Mouse (Mus musculus) heart, postnatal 0 days (tissue): Measurements from ENCODE around the gene Ubl4a. TPM values are rescaled to one million over a fixed set of nuclear protein-coding genes. Genes with fewer than 3 reads are reported as not detected.

Experiments
- ATAC-seq: fragments of 200-750 bp; cut with Nextera tagmentation; 2 replicates; pipeline ENCODE4 v1.8.0; 2017; ENCODE audit warnings: low read depth, moderate number of reproducible peaks, moderate library complexity; ENCODE audit not compliant: insufficient read depth
- DNase-seq: peaks from one replicate; pipeline ENCODE4 v3.0.0-alpha.2; 2016; ENCODE audit warnings: low spot score
- H3K27ac ChIP-seq: fragments of 300-500 bp; sonication (generic); 2 replicates; pipeline ENCODE4 v1.5.1; 2014; ENCODE audit warnings: low read depth, mild to moderate bottlenecking
- H3K27me3 ChIP-seq: fragments of 300-500 bp; sonication (generic); 2 replicates; pipeline ENCODE4 v1.6.1; 2014; ENCODE audit warnings: low read length, mixed read lengths; ENCODE audit not compliant: control insufficient read depth, insufficient read depth
- H3K36me3 ChIP-seq: fragments of 300-500 bp; sonication (generic); replicated peaks from 2 replicates; pipeline ENCODE4 v1.6.1; 2014; ENCODE audit warnings: low read length, mixed read lengths; ENCODE audit not compliant: control insufficient read depth, insufficient read depth
- H3K4me1 ChIP-seq: fragments of 300-500 bp; sonication (generic); 2 replicates; pipeline ENCODE4 v1.6.1; 2014; ENCODE audit warnings: antibody characterized with exemption; ENCODE audit not compliant: control insufficient read depth, insufficient read depth
- H3K4me2 ChIP-seq: fragments of 300-500 bp; sonication (generic); 2 replicates; pipeline ENCODE4 v1.6.1; 2014; ENCODE audit warnings: low read depth, mild to moderate bottlenecking, low read length, moderate library complexity
- H3K4me3 ChIP-seq: fragments of 300-500 bp; sonication (generic); 2 replicates; pipeline ENCODE4 v1.5.1; 2014; ENCODE audit warnings: low read depth, low read length
- H3K9ac ChIP-seq: fragments of 300-500 bp; sonication (generic); replicated peaks from 2 replicates; pipeline ENCODE4 v1.6.1; 2014; ENCODE audit warnings: low read depth, low read length, mixed read lengths
- H3K9me3 ChIP-seq: fragments of 300-500 bp; sonication (generic); replicated peaks from 2 replicates; pipeline ENCODE4 v1.6.1; 2016; ENCODE audit warnings: low read length; ENCODE audit not compliant: control insufficient read depth
- CTCF ChIP-seq: IDR thresholded peaks from 2 replicates; pipeline ENCODE4 v1.5.1; 2016; ENCODE audit warnings: antibody characterized with exemption, control low read depth, low read depth
- EP300 ChIP-seq: IDR thresholded peaks from 2 replicates; pipeline ENCODE4 v1.6.1; 2016; ENCODE audit warnings: antibody characterized with exemption, low read depth
- WGBS: fragments of 180-500 bp; shearing (Covaris S2); extraction: QIAGEN DNeasy Blood & Tissue Kit; methylation state at CpG from one replicate; pipeline ENCODE4 v1.1.7; 2014; 5-methylcytosine and 5-hydroxymethylcytosine counted together
- microRNA-seq: library from miRNA; unstranded; fragments of <30 nt; microRNA quantifications from one replicate; pipeline ENCODE4, GENCODE M21; 2016
- polyA plus RNA-seq: library from polyadenylated mRNA; unstranded; fragments of >200 nt; fragmentation: Nextera tagmentation; extraction: Ambion mirVana; gene quantifications from 2 replicates; pipeline ENCODE4 v1.2.1, GENCODE M21; 2015
- total RNA-seq: library from RNA; depleted of rRNA; stranded (reverse); fragments of >200 nt; gene quantifications from 2 replicates; pipeline ENCODE4 v1.2.3, GENCODE M21; 2014; ENCODE audit warnings: low replicate concordance; rRNA removed

The Ubl4a gene
- total and polyA plus RNA-seq, 2 experiments from 2014 or later, result 49.8 to 58.2 TPM

GRCm38 (mm10) chrX:74353467-74353770 is 19.6 kb downstream of the Ubl4a start, which contains the start of gene Lage3:
Gene Lage3 (minus strand): TSS chrX:74353618.
- no peaks in the 10 kb centered on the region for H3K27me3 ChIP-seq
- H3K4me3 ChIP-seq, result peak within 1 kb of the TSS; percentile 54
- no peak for TF ChIP-seq CTCF
- TF ChIP-seq EP300, result no peak
- DNase-seq (peak; percentile 65), ATAC-seq (peak; percentile 92)
- H3K4me2 ChIP-seq, result peak within 1 kb of the TSS; percentile 67
- WGBS, result 9% methylated on average over 9 of the region's 22 CpGs
- peak within 1 kb of the TSS; percentile 60 for H3K9ac ChIP-seq
- no peaks in the 10 kb centered on the region for H3K4me1 ChIP-seq
- H3K27ac ChIP-seq, result peak within 1 kb of the TSS; percentile 30
- no peaks in the 10 kb centered on the region for H3K9me3 ChIP-seq
- H3K36me3 ChIP-seq, result no peaks in the 10 kb centered on the region

- H3K4me3 ChIP-seq, result peak overlapping the region; percentile 54
- no peak for DNase-seq
- peak; percentile 39 for ATAC-seq
- no peaks in the 10 kb centered on the region for H3K27me3 ChIP-seq
- no peaks in the 10 kb centered on the region for H3K36me3 ChIP-seq
- H3K4me1 ChIP-seq, result no peaks in the 10 kb centered on the region
- peak overlapping the region; percentile 60 for H3K9ac ChIP-seq
- H3K4me2 ChIP-seq, result peak overlapping the region; percentile 67
- no peaks in the 10 kb centered on the region for H3K9me3 ChIP-seq
- H3K27ac ChIP-seq, result peak overlapping the region; percentile 30
- 19% methylated on average over 13 of the region's 13 CpGs for WGBS
- TF ChIP-seq CTCF (no peak), EP300 (no peak)
Measured at GRCm38 (mm10) chrX:74352645-74353466, 20.2 kb downstream of the Ubl4a start.

- no peak overlapping the region for H3K9ac ChIP-seq
Measured at GRCm38 (mm10) chrX:74330166-74330930, 42.7 kb downstream of the Ubl4a start.

GRCm38 (mm10) chrX:74329215-74329671 is 43.8 kb downstream of the Ubl4a start:
- Histone ChIP-seq H3K27ac (no peak overlapping the region), H3K4me3 (peak overlapping the region; percentile 50), H3K9me3 (no peaks in the 10 kb centered on the region), H3K27me3 (no peaks in the 10 kb centered on the region), H3K4me1 (no peaks in the 10 kb centered on the region; the same call in 1 of the 2 replicates), H3K4me2 (peak overlapping the region; percentile 75), H3K36me3 (no peaks in the 10 kb centered on the region), H3K9ac (peak overlapping the region; percentile 61; the same call in 1 of the 2 replicates)
- DNase-seq (no peak), ATAC-seq (no peak)
- TF ChIP-seq CTCF (no peak), EP300 (no peak)
- 27% methylated on average over 10 of the region's 10 CpGs for WGBS

More at GRCm38 (mm10) chrX:74330166-74330930, 42.7 kb downstream of the Ubl4a start:
- Histone ChIP-seq H3K36me3 (no peaks in the 10 kb centered on the region), H3K27ac (no peak overlapping the region), H3K4me2 (peak overlapping the region; percentile 75; the same call in 1 of the 2 replicates), H3K27me3 (no peaks in the 10 kb centered on the region), H3K4me3 (no peak overlapping the region), H3K4me1 (no peaks in the 10 kb centered on the region; the same call in 1 of the 2 replicates), H3K9me3 (no peaks in the 10 kb centered on the region)
- WGBS, result 22% methylated on average over 2 of the region's 2 CpGs
- ATAC-seq (no peak), DNase-seq (no peak)
- no peak for TF ChIP-seq CTCF
- TF ChIP-seq EP300, result no peak

GRCm38 (mm10) chrX:74328725-74329161 is 44.3 kb downstream of the Ubl4a start, which contains the start of gene Plxna3:
Gene Plxna3 (plus strand): TSS chrX:74329066.
- peak within 1 kb of the TSS; percentile 75 for H3K4me2 ChIP-seq
- no peaks in the 10 kb centered on the region; the same call in 1 of the 2 replicates for H3K4me1 ChIP-seq
- peak within 1 kb of the TSS; percentile 50 for H3K4me3 ChIP-seq
- no peaks in the 10 kb centered on the region for H3K9me3 ChIP-seq
- DNase-seq (peak; percentile 24), ATAC-seq (peak; percentile 93)
- H3K36me3 ChIP-seq, result no peaks in the 10 kb centered on the region
- no peaks in the 10 kb centered on the region for H3K27me3 ChIP-seq
- 16% methylated on average over 15 of the region's 30 CpGs for WGBS
- H3K27ac ChIP-seq, result peak within 1 kb of the TSS; percentile 34; the same call in 1 of the 2 replicates
- TF ChIP-seq CTCF, result no peak
- no peak for TF ChIP-seq EP300
- peak within 1 kb of the TSS; percentile 61 for H3K9ac ChIP-seq

Small RNA genes within 50 kb of the gene (microRNA-seq; reads per million reads assigned to microRNA genes)
- gene Mir7092, result 0.71 reads per million

Other genes starting within 250 kb of the Ubl4a start
- not detected in 2 replicates for gene Opn1mw, start 245.8 kb downstream of the Ubl4a start, total RNA-seq
- gene Opn1mw, start 245.8 kb downstream of the Ubl4a start, polyA plus RNA-seq, result not detected in 2 replicates
- 15.6 and 43.8 TPM in 2 replicates for gene Mecp2, start 237.9 kb downstream of the Ubl4a start, total RNA-seq
- gene Mecp2, start 237.9 kb downstream of the Ubl4a start, polyA plus RNA-seq, result 10.8 and 12.1 TPM in 2 replicates
- gene Tex28, start 205.4 kb downstream of the Ubl4a start, total RNA-seq, result not detected in 2 replicates
- gene Tex28, start 205.4 kb downstream of the Ubl4a start, polyA plus RNA-seq, result not detected in 2 replicates
- gene Tktl1, start 196.0 kb downstream of the Ubl4a start, total RNA-seq, result not detected in 2 replicates
- not detected in 2 replicates for gene Tktl1, start 196.0 kb downstream of the Ubl4a start, polyA plus RNA-seq
- 374 and 672 TPM in 2 replicates for gene Flna, start 123.4 kb downstream of the Ubl4a start, total RNA-seq
- 58.0 and 67.4 TPM in 2 replicates for gene Flna, start 123.4 kb downstream of the Ubl4a start, polyA plus RNA-seq
- 34.4 and 73.4 TPM in 2 replicates for gene Emd, start 118.5 kb downstream of the Ubl4a start, total RNA-seq
- 13.1 and 13.2 TPM in 2 replicates for gene Emd, start 118.5 kb downstream of the Ubl4a start, polyA plus RNA-seq
- gene Rpl10, start 102.4 kb downstream of the Ubl4a start, total RNA-seq, result 2,015 and 2,184 TPM in 2 replicates
- 410 and 447 TPM in 2 replicates for gene Rpl10, start 102.4 kb downstream of the Ubl4a start, polyA plus RNA-seq
- gene Taz, start 91.3 kb downstream of the Ubl4a start, total RNA-seq, result 69.3 and 71.1 TPM in 2 replicates
- 60.9 and 69.7 TPM in 2 replicates for gene Taz, start 91.3 kb downstream of the Ubl4a start, polyA plus RNA-seq
- gene Dnase1l1, start 90.9 kb downstream of the Ubl4a start, total RNA-seq, result 11.7 and 26.5 TPM in 2 replicates
- 14.5 and 15.8 TPM in 2 replicates for gene Dnase1l1, start 90.9 kb downstream of the Ubl4a start, polyA plus RNA-seq
- gene Atp6ap1, start 76.1 kb downstream of the Ubl4a start, total RNA-seq, result 114 and 125 TPM in 2 replicates
- gene Atp6ap1, start 76.1 kb downstream of the Ubl4a start, polyA plus RNA-seq, result 92.3 and 92.8 TPM in 2 replicates
- 62.1 and 81.6 TPM in 2 replicates for gene Gdi1, start 68.2 kb downstream of the Ubl4a start, total RNA-seq
- 72.1 and 75.5 TPM in 2 replicates for gene Gdi1, start 68.2 kb downstream of the Ubl4a start, polyA plus RNA-seq
- 2.4 and 9.8 TPM in 2 replicates for gene Fam50a, start 60.2 kb downstream of the Ubl4a start, total RNA-seq
- gene Fam50a, start 60.2 kb downstream of the Ubl4a start, polyA plus RNA-seq, result 40.3 and 41.3 TPM in 2 replicates
- gene Plxna3, start 44.2 kb downstream of the Ubl4a start, total RNA-seq, result 12.9 and 15.9 TPM in 2 replicates
- gene Plxna3, start 44.2 kb downstream of the Ubl4a start, polyA plus RNA-seq, result 0.59 TPM in 2 replicates
- 61.1 and 76.7 TPM in 2 replicates for gene Lage3, start 19.6 kb downstream of the Ubl4a start, total RNA-seq
- gene Lage3, start 19.6 kb downstream of the Ubl4a start, polyA plus RNA-seq, result 83.9 and 94.9 TPM in 2 replicates
- gene Slc10a3, start 131 bp upstream of the Ubl4a start, total RNA-seq, result 9.1 and 17.2 TPM in 2 replicates
- gene Slc10a3, start 131 bp upstream of the Ubl4a start, polyA plus RNA-seq, result 9.4 and 10.3 TPM in 2 replicates
- gene Fam3a, start 20.1 kb upstream of the Ubl4a start, total RNA-seq, result 32.7 and 41.1 TPM in 2 replicates
- gene Fam3a, start 20.1 kb upstream of the Ubl4a start, polyA plus RNA-seq, result 26.8 and 26.9 TPM in 2 replicates
- 27.0 and 34.7 TPM in 2 replicates for gene Ikbkg, start 20.1 kb upstream of the Ubl4a start, total RNA-seq
- 17.4 and 18.1 TPM in 2 replicates for gene Ikbkg, start 20.1 kb upstream of the Ubl4a start, polyA plus RNA-seq
- gene G6pdx, start 56.0 kb upstream of the Ubl4a start, total RNA-seq, result 11.0 and 13.8 TPM in 2 replicates
- gene G6pdx, start 56.0 kb upstream of the Ubl4a start, polyA plus RNA-seq, result 8.0 and 8.5 TPM in 2 replicates
- not detected in 2 replicates for gene Gm6880, start 108.2 kb upstream of the Ubl4a start, total RNA-seq
- not detected in 2 replicates for gene Gm6880, start 108.2 kb upstream of the Ubl4a start, polyA plus RNA-seq
- not detected in 2 replicates for gene Olfr1326-ps1, start 201.7 kb upstream of the Ubl4a start, total RNA-seq
- not detected in 2 replicates for gene Olfr1326-ps1, start 201.7 kb upstream of the Ubl4a start, polyA plus RNA-seq
- gene Olfr1325, start 219.5 kb upstream of the Ubl4a start, total RNA-seq, result not detected in 2 replicates
- gene Olfr1325, start 219.5 kb upstream of the Ubl4a start, polyA plus RNA-seq, result not detected in 2 replicates